Mouse (Mus musculus): ENCODE data around the gene Calm4. TPM values are rescaled to one million over a fixed set of nuclear protein-coding genes. Genes with fewer than 3 reads are reported as not detected.

Calm4 gene
- total RNA-seq (2023; ENCODE audit: inconsistent age), result not detected in 4 replicates

GRCm38 (mm10) chr13:3837312-3837807 is at the start of gene Calm4:
Gene Calm4, plus strand, starts transcription at chr13:3837757.

DNA sequence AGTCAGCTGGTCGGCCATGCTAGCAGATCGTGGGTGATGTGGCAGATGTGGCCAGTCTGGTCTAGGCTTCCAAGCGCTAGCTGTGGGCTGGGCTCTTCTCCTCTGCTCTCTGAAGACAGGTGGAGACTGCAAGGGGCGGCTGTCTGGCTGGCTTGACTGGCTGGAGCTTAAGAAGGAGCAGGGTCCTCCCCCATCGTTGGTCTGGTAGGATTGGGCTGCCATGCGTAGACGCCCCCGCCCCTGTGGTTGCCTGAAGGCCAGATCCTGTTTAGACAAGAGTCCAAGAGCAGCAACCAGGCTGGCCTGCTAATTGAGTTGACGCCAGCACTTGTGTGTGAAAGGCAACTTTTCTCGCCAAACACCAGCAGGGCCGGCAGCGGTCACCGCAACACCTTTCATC is 33.4 kb upstream of the Calm4 start, which contains the start of gene Calml3:
TSS of gene Calml3 (minus strand) at position 131 of the 400 bp plus-strand sequence.

DNA sequence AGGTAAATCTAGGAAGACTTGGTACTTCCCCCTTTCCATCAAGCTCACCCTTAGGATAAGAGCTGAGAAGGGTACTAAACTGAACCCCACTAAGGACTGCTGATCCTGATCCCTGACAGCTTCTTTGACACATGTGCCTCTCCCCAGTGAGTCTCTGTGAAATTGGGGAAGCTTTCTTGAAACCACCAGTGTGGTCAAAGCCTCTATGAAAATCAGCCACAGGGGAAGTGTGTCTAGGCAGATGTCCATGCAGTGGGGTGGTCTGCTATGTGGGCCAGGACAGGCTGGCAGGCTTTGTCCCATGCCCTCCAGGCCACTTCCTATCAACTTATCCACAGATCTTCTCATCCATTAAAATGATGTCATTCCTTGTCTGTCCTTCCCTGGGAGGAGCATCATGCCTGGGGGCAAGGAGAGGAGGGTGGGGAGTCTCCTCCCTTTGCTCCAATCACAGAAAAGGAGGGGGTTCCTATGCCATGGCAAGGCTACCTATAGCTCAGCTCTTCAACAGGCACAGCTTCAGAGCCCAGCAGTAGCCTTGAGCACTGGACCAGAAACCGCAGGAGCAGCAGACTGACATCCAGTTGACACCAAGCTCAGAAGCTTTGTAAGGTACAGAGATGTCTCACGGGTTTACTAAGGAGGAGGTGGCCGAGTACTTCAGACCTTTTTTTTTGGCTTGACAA is 16.2 kb downstream of the Calm4 start, which contains the start of gene Calm5:
TSS of gene Calm5 (plus strand) at position 526 of the 686 bp plus-strand sequence.

Other genes with a start within 250 kb of the Calm4 start
- gene Fam208b, start 226.6 kb upstream of the Calm4 start, total RNA-seq (2023; ENCODE audit: inconsistent age), result 66.2 to 82.4 TPM (median 78.7 TPM) in 4 replicates
- 31.6 to 38.6 TPM (median 32.6 TPM) in 4 replicates for gene Asb13, start 203.7 kb upstream of the Calm4 start, total RNA-seq (2023; ENCODE audit: inconsistent age)
- not detected in 4 replicates for gene Calml3, start 33.4 kb upstream of the Calm4 start, total RNA-seq (2023; ENCODE audit: inconsistent age)
- gene Calm5, start 16.4 kb downstream of the Calm4 start, total RNA-seq (2023; ENCODE audit: inconsistent age), result not detected in 4 replicates
- 23.3 to 28.0 TPM (median 26.6 TPM) in 4 replicates for gene Net1, start 80.5 kb downstream of the Calm4 start, total RNA-seq (2023; ENCODE audit: inconsistent age)
- not detected in 4 replicates for gene Tubal3, start 80.5 kb downstream of the Calm4 start, total RNA-seq (2023; ENCODE audit: inconsistent age)
- not detected in 4 replicates for gene Ucn3, start 107.6 kb downstream of the Calm4 start, total RNA-seq (2023; ENCODE audit: inconsistent age)
- gene Akr1c14, start 211.3 kb downstream of the Calm4 start, total RNA-seq (2023; ENCODE audit: inconsistent age), result not detected in 4 replicates

Measured in B cell, adult (primary cell).